Mouse (Mus musculus) ES-E14 (cell line): Measurements from ENCODE around the gene Gpr137. TPM values are rescaled to one million over a fixed set of nuclear protein-coding genes. Genes with fewer than 3 reads are reported as not detected.

Experiments used
- DNase-seq: peaks from one replicate; pipeline ENCODE4 v3.0.0-alpha.2; 2013; ENCODE audit warnings: low read depth, low spot score
- H3K27ac ChIP-seq: 2 replicates; pipeline ENCODE4 v1.5.1; 2012; ENCODE audit warnings: low read depth, mild to moderate bottlenecking, low read length, moderate library complexity, mixed read lengths; ENCODE audit not compliant: poor library complexity, insufficient read depth, severe bottlenecking
- H3K36me3 ChIP-seq: 2 replicates; pipeline ENCODE4 v1.6.1; 2012; ENCODE audit warnings: mild to moderate bottlenecking, low read length, moderate library complexity, mixed read lengths; ENCODE audit not compliant: control insufficient read depth, poor library complexity, insufficient read depth, severe bottlenecking
- H3K4me1 ChIP-seq, 2 experiments: fragments of 150-350 bp in 1 of 2; sonication (generic) in 1 of 2; 2 replicates each; pipeline ENCODE4 v1.6.1; 2012; ENCODE audit warnings: low read length in 2 of 2, mild to moderate bottlenecking in 1 of 2, mixed read lengths in 1 of 2; ENCODE audit not compliant: control insufficient read depth in 2 of 2, insufficient read depth in 2 of 2, poor library complexity in 1 of 2
- H3K4me3 ChIP-seq, 2 experiments: fragments of 150-350 bp in 1 of 2; sonication (generic) in 1 of 2; 2 replicates each; pipeline ENCODE4 v1.5.1; 2012; ENCODE audit warnings: low read length in 2 of 2, low read depth in 1 of 2, mild to moderate bottlenecking in 1 of 2, mixed read lengths in 1 of 2; ENCODE audit not compliant: insufficient read depth in 1 of 2, poor library complexity in 1 of 2, severe bottlenecking in 1 of 2
- H3K9ac ChIP-seq: 2 replicates; pipeline ENCODE4 v1.6.1; 2012; ENCODE audit warnings: low read depth, mild to moderate bottlenecking, low read length, mixed read lengths; ENCODE audit not compliant: poor library complexity, insufficient read depth, severe bottlenecking
- H3K9me3 ChIP-seq: fragments of 150-350 bp; sonication (generic); 2 replicates; pipeline ENCODE4 v1.6.1; 2012; ENCODE audit warnings: low read depth, mild to moderate bottlenecking, low read length; ENCODE audit not compliant: control insufficient read depth, insufficient read depth
- CHD2 ChIP-seq: IDR thresholded peaks from 2 replicates; pipeline ENCODE4 v1.6.1; 2014; ENCODE audit warnings: mild to moderate bottlenecking, low read depth, low read length, inconsistent platforms
- HCFC1 ChIP-seq: IDR thresholded peaks from 2 replicates; pipeline ENCODE4 v1.6.1; 2012; ENCODE audit warnings: low read length, inconsistent platforms, borderline replicate concordance; ENCODE audit not compliant: insufficient read depth
- MAFK ChIP-seq: IDR thresholded peaks from 2 replicates; pipeline ENCODE4 v1.6.1; 2014; ENCODE audit warnings: mild to moderate bottlenecking, low read depth, low read length, inconsistent platforms; ENCODE audit not compliant: insufficient read depth
- ZC3H11A ChIP-seq: IDR thresholded peaks from 2 replicates; pipeline ENCODE4 v1.6.1; 2012; ENCODE audit warnings: low read depth, mild to moderate bottlenecking, inconsistent platforms, low read length, borderline replicate concordance
- ZNF384 ChIP-seq: IDR thresholded peaks from 2 replicates; pipeline ENCODE4 v1.6.1; 2012; ENCODE audit warnings: low read depth, low read length, inconsistent platforms
- in situ Hi-C, 2 experiments: fragments of 600-800 bp; cut with MboI; formaldehyde crosslinking; loops; one replicate each; pipeline ENCODE4 v1.15.1; 2025; ENCODE audit warnings: low sequenced_read_pairs in 2 of 2, inconsistent platforms in 1 of 2; ENCODE audit not compliant: unreplicated experiment in 2 of 2
- total RNA-seq: library from RNA; depleted of rRNA; stranded (reverse); fragments of 300-350 nt; gene quantifications from 2 replicates; pipeline ENCODE4 v1.2.3, GENCODE M21; 2012

The Gpr137 gene
- total RNA-seq, 1 experiment: 23.7 TPM

DNA sequence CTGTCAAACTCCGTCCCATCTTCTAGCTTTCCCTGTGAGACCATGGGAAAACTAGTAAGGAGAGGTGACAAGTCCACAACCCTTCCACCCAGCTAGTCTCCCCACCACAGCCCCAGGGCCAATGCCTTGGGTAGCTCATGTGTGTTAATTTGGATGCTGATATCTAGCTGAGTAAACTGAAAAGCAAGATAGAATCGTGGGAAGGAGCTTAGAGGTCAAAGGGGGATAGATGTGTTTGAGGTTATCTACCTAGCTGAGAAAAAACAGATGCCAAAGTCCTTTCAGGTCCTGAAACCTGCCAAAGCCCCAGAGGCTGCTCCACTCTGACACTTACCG lies 36.3 kb upstream of the Gpr137 start:
- TF ChIP-seq HCFC1 (no peak), ZC3H11A (no peak), MAFK (no peak), CHD2 (no peak), ZNF384 (no peak)
- Histone ChIP-seq H3K9ac (no peak overlapping the region; the same call in 1 of the 2 replicates), H3K4me3 (peak overlapping the region; percentile 80 to 93; a peak in 2 of 4 replicates), H3K9me3 (no peaks in the 10 kb centered on the region), H3K27ac (no peak overlapping the region), H3K36me3 (peaks cover 32% of the 10 kb centered on the region), H3K4me1 (peaks cover 5 to 16% of the 10 kb centered on the region in 2 experiments)
- in situ Hi-C loops: no loop called here
- DNase-seq: no peak

DNA sequence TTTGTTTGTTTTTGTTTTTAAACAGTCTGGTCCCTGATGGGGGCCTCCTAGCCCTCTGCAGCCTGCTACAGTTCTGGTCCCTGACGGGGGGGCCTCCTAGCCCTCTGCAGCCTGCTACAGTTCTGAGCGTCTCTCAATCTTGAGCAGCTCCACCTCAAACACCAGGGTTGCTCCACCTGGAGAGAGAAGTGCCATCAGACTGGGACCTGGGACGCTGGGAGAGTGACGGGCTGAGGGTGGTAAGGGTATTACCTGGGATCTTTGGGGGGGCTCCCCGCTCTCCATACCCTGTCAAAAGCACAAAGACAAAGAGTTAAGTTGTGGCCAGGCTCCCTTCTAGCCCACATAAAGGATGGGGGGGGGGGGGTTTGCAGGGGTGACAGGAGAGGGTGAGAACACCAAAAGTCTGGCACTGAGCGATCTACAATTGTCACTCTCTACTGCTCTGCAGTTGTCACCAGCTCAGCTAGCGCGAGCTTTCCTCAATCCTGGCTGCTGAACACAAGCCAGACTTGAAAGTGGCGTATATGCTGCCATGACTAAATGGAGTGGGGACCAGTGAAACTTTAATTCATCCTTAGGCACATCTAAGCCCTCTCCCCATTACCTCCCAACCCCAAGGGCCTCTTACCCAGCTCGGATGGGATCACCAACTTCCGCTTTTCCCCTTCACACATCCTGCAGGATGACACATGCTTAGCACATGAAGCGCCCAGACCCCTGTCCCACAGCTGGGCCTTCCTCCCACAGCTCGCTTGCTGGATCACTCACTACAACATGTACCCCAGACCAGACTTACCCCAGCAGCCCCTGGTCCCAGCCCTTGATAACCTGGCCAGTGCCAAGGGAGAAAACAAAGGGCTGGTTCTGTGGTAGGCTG lies 35.7 kb upstream of the Gpr137 start:
- DNase-seq: no peak
- Histone ChIP-seq H3K9ac (no peak overlapping the region; the same call in 1 of the 2 replicates), H3K36me3 (peaks cover 28% of the 10 kb centered on the region), H3K9me3 (no peaks in the 10 kb centered on the region), H3K4me1 (peaks cover 5 to 19% of the 10 kb centered on the region in 2 experiments), H3K27ac (no peak overlapping the region), H3K4me3 (no peak overlapping the region)
- no peak for TF ChIP-seq CHD2
- no peak for TF ChIP-seq ZNF384
- no peak for TF ChIP-seq MAFK
- no peak for TF ChIP-seq ZC3H11A
- no peak for TF ChIP-seq HCFC1
- in situ Hi-C loops: no loop called here

DNA sequence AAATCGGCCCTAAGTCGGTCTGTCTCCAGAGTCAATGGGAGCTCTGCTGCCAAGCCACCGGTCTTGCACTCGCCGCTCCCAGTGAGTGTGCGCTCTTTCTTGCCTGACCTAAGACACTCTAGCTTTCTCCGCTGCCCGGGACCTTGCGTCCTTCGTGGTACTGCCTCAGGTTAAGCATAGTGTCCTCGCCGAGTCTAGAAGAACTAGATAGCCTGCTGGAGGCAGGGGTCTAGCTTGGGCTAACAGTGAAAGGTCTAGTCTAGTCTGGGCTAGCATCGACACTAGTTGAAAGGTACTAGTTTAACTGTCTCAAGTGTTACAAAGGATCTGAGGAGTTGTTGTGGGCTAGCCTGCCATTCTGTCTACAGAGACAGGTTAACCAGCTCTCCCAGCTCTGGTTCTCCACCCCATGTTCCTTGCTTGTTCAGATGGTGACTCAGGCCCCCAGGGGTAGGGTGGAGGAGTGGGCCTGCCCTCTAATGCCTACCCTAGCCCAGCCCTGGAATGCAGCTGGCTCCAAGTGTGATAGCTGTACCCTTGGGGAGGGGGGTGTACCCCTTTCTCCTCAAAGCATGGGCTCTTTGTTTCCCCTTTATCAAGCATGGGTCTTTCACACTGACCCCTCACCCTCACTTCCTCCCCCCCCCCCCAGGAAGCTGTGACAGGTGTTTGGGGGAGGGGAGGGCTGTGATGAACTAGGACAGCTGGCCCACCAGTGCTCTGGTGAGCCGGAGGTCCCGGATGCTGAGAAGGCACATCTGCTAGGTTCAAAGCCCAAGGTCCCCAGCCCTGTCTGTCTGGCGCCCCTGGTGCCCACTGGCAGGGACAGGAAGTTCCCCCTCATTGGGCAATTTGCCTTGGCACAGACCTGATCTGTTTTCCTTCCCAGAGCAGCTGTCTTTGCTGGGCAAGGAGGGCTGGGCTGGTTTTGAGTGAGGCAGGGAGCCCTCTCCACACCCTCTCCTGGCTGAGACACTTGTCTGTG lies 33.5 kb upstream of the Gpr137 start, which contains the start of gene Plcb3:
Gene Plcb3 (minus strand): TSS at position 934 of the 985 bp plus-strand sequence.
- Histone ChIP-seq H3K9me3 (no peaks in the 10 kb centered on the region), H3K27ac (peak within 1 kb of the TSS; percentile 74), H3K4me3 (peak within 1 kb of the TSS; percentile 79 to 91), H3K36me3 (peaks cover 22% of the 10 kb centered on the region), H3K4me1 (peaks cover 5 to 31% of the 10 kb centered on the region in 2 experiments), H3K9ac (peak within 1 kb of the TSS; percentile 88)
- in situ Hi-C loops: no loop called here
- no peak for DNase-seq
- TF ChIP-seq ZC3H11A: no peak
- TF ChIP-seq ZNF384: no peak
- no peak for TF ChIP-seq HCFC1
- TF ChIP-seq MAFK: no peak
- no peak for TF ChIP-seq CHD2
